In the genomic region with DNA sequence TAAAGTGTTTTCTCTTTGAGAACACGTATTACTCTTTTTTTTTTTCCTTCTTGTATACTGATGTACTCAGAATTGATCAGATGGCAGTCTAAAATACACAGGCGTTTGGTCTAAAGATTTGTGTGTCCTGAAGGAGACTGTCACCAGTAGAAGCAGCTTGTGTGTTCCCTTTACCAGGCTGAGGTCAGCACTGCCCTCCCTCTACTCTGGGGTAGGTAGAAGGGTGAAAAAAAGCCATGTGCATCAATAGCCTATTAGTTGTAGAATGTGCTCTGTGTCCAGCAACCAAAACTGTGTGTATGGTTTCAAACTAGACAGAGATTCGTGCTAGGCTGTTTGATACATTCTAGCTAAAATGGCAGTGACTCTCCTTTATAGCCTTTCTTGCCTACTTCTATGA, we compare ENCODE assay signal across 26 mouse cellular contexts.
DNase-seq lines count a peak whose midpoint lies in the region; ATAC-seq and TF ChIP-seq lines count a peak whose summit lies in the region.
"Had no signal": no experiment of that assay in that cellular context is flagged by ENCODE, and none has a peak within 500 bp of the region (broad histone marks: within the 10 kb centered on the region; RNA-seq: fewer than 3 reads in every experiment).

No protein-coding gene starts in this region.

- WGBS in heart, adult 2 months = 50% methylated on average over 3 of the region's 3 CpGs
- 63% methylated on average over 3 of the region's 3 CpGs for WGBS in lung, embryonic 16.5 days
- WGBS in heart, embryonic 15.5 days = 49% methylated on average over 3 of the region's 3 CpGs
- WGBS in forebrain, embryonic 12.5 days = 68% methylated on average over 3 of the region's 3 CpGs

- H3K36me3 ChIP-seq in heart, adult 2 months (ENCODE audit: control insufficient read depth, insufficient read depth, low read length) = no peaks in the 10 kb centered on the region
- H3K36me3 ChIP-seq in lung, embryonic 16.5 days (ENCODE audit: control insufficient read depth, insufficient read depth, low read length) = no peaks in the 10 kb centered on the region
- no peaks in the 10 kb centered on the region for H3K36me3 ChIP-seq in heart, embryonic 15.5 days
- H3K36me3 ChIP-seq in forebrain, embryonic 12.5 days (replicated peaks) = no peaks in the 10 kb centered on the region
- H3K36me3 ChIP-seq: G1E; hindbrain, embryonic 10.5 days; limb, embryonic 12.5 days; liver, embryonic 15.5 days; lung, embryonic 15.5 days; midbrain, embryonic 12.5 days; neural tube, embryonic 12.5 days had no signal

- H3K27ac ChIP-seq in heart, adult 2 months = peak overlapping the region; percentile 78
- no peak overlapping the region for H3K27ac ChIP-seq in lung, embryonic 16.5 days (ENCODE audit: low read length)
- peak overlapping the region; percentile 95 for H3K27ac ChIP-seq in heart, embryonic 15.5 days
- H3K27ac ChIP-seq in forebrain, embryonic 12.5 days = no peak overlapping the region
- H3K27ac ChIP-seq: hindbrain, embryonic 10.5 days; layer of hippocampus, adult 2 months; left cerebral cortex, adult 2 months; limb, embryonic 12.5 days; liver, embryonic 15.5 days; lung, embryonic 15.5 days; midbrain, embryonic 12.5 days; neural tube, embryonic 12.5 days had no signal

- peak in 1 of 2 experiments; percentile 23 for DNase-seq in heart, adult 2 months
- no peak for DNase-seq in heart, postnatal 14 days
- DNase-seq in lung, adult 18-20 months = no peak
- no peak for DNase-seq in spleen, adult 18-20 months
- DNase-seq: adrenal gland, adult 8-10 months; cerebellum, adult 2 months; cerebellum, postnatal 36 days; gastrocnemius, postnatal 14 days; right cerebral cortex, postnatal 4 days; thymus, postnatal 14 days had no signal

- no peaks in the 10 kb centered on the region for H3K27me3 ChIP-seq in heart, adult 2 months (ENCODE audit: control insufficient read depth, insufficient read depth, low read length)
- H3K27me3 ChIP-seq in lung, embryonic 16.5 days (ENCODE audit: control insufficient read depth, insufficient read depth, low read depth, low read length) = no peaks in the 10 kb centered on the region
- H3K27me3 ChIP-seq in heart, embryonic 15.5 days = no peaks in the 10 kb centered on the region
- H3K27me3 ChIP-seq in forebrain, embryonic 12.5 days = peaks cover 23% of the 10 kb centered on the region
- H3K27me3 ChIP-seq: liver, embryonic 15.5 days; lung, embryonic 15.5 days; midbrain, embryonic 12.5 days; neural tube, embryonic 12.5 days had no signal

- H3K4me1 ChIP-seq in heart, adult 2 months (ENCODE audit: control insufficient read depth, insufficient read depth, low read length) = no peaks in the 10 kb centered on the region; the same call in 1 of the 2 replicates
- H3K4me1 ChIP-seq in lung, embryonic 16.5 days (replicated peaks; ENCODE audit: control insufficient read depth, insufficient read depth, low read length) = no peaks in the 10 kb centered on the region
- H3K4me1 ChIP-seq in heart, embryonic 15.5 days (replicated peaks) = peaks cover 16% of the 10 kb centered on the region
- H3K4me1 ChIP-seq in forebrain, embryonic 12.5 days = no peaks in the 10 kb centered on the region
- H3K4me1 ChIP-seq: hindbrain, embryonic 10.5 days; limb, embryonic 12.5 days; liver, embryonic 15.5 days; neural tube, embryonic 12.5 days had no signal

- ATAC-seq in lung, embryonic 16.5 days (ENCODE audit: low read depth) = no peak
- peak; percentile 53; the same call in 1 of the 2 replicates for ATAC-seq in heart, embryonic 15.5 days (replicated peaks; ENCODE audit: insufficient number of reproducible peaks, insufficient read depth, low FRiP score, low read depth)
- ATAC-seq in forebrain, embryonic 12.5 days (ENCODE audit: low FRiP score) = no peak
- ATAC-seq: forebrain, embryonic 14.5 days; hindbrain, embryonic 16.5 days had no signal

- H3K4me2 ChIP-seq in lung, embryonic 16.5 days (ENCODE audit: low read depth, low read length) = peak overlapping the region; percentile 25; the same call in 1 of the 2 replicates
- H3K4me2 ChIP-seq in heart, embryonic 15.5 days = peak overlapping the region; percentile 65
- H3K4me2 ChIP-seq in forebrain, embryonic 12.5 days = no peak overlapping the region
- H3K4me2 ChIP-seq: limb, embryonic 12.5 days; liver, embryonic 15.5 days; midbrain, embryonic 12.5 days; neural tube, embryonic 12.5 days had no signal

- H3K79me2 ChIP-seq in heart, adult 2 months (replicated peaks; ENCODE audit: control insufficient read depth, insufficient read depth, low read length) = no peaks in the 10 kb centered on the region

- no peak for TF ChIP-seq EP300 in heart, adult 2 months (IDR thresholded peaks at IDR 0.05; ENCODE audit: insufficient read depth, low read depth, low read length)

- intact Hi-C loops in heart, adult 2 months (cut with DNase I) = no loop called here
- intact Hi-C loops in heart, postnatal 14 days (cut with DNase I) = no loop called here

- peak overlapping the region; percentile 44 for H3K4me3 ChIP-seq in heart, adult 2 months
- H3K4me3 ChIP-seq in lung, embryonic 16.5 days (ENCODE audit: low read length) = no peak overlapping the region
- peak overlapping the region; percentile 51 for H3K4me3 ChIP-seq in heart, embryonic 15.5 days
- H3K4me3 ChIP-seq in forebrain, embryonic 12.5 days (replicated peaks) = no peak overlapping the region
- H3K4me3 ChIP-seq: hindbrain, embryonic 10.5 days; layer of hippocampus, adult 2 months; left cerebral cortex, adult 2 months; limb, embryonic 12.5 days; liver, embryonic 15.5 days; lung, embryonic 15.5 days; midbrain, embryonic 12.5 days; myocyte; neural tube, embryonic 12.5 days had no signal

- H3K9ac ChIP-seq in heart, adult 2 months (ENCODE audit: low read depth, low read length) = peak overlapping the region; percentile 63; the same call in 1 of the 2 replicates
- no peak overlapping the region for H3K9ac ChIP-seq in lung, embryonic 16.5 days (ENCODE audit: low read length)
- peak overlapping the region; percentile 43; the same call in 1 of the 2 replicates for H3K9ac ChIP-seq in heart, embryonic 15.5 days
- no peak overlapping the region for H3K9ac ChIP-seq in forebrain, embryonic 12.5 days
- H3K9ac ChIP-seq: limb, embryonic 12.5 days; liver, embryonic 15.5 days; lung, embryonic 15.5 days; midbrain, embryonic 12.5 days; neural tube, embryonic 12.5 days had no signal

- no peak for TF ChIP-seq POLR2A in heart, adult 2 months (IDR thresholded peaks at IDR 0.05; ENCODE audit: insufficient read depth, low read depth, low read length)

- no peaks in the 10 kb centered on the region for H3K9me3 ChIP-seq in lung, embryonic 16.5 days (ENCODE audit: control insufficient read depth, low read length)
- no peaks in the 10 kb centered on the region for H3K9me3 ChIP-seq in heart, embryonic 15.5 days (replicated peaks)
- no peaks in the 10 kb centered on the region for H3K9me3 ChIP-seq in forebrain, embryonic 12.5 days
- H3K9me3 ChIP-seq: hindbrain, embryonic 10.5 days; limb, embryonic 12.5 days; liver, embryonic 15.5 days; lung, embryonic 15.5 days; megakaryocyte, embryonic 14.5 days; midbrain, embryonic 12.5 days; neural tube, embryonic 12.5 days had no signal

- no peak for TF ChIP-seq CTCF in heart, adult 2 months (IDR thresholded peaks at IDR 0.05)

Comparison
In these comparisons a context has a peak if more than half of its experiments do, and no peak if none do; other contexts are left out.
1. H3K27ac ChIP-seq: peak in heart, adult 2 months (single experiment) and heart, embryonic 15.5 days (single experiment); none in lung, embryonic 16.5 days (single experiment) and forebrain, embryonic 12.5 days (single experiment).
2. H3K4me3 ChIP-seq: peak in heart, adult 2 months (single experiment) and heart, embryonic 15.5 days (single experiment); none in lung, embryonic 16.5 days (single experiment) and forebrain, embryonic 12.5 days (single experiment).
3. H3K9ac ChIP-seq: peak in heart, adult 2 months (single experiment) and heart, embryonic 15.5 days (single experiment); none in lung, embryonic 16.5 days (single experiment) and forebrain, embryonic 12.5 days (single experiment).